Mouse (Mus musculus) liver, embryonic 16.5 days (tissue): ENCODE measurements around the gene Anxa6. TPM values are rescaled to one million over a fixed set of nuclear protein-coding genes. Genes with fewer than 3 reads are reported as not detected.

ENCODE experiments used
- ATAC-seq: fragments of 200-750 bp; cut with Nextera tagmentation; 2 replicates; pipeline ENCODE4 v1.8.0; 2017; ENCODE audit warnings: low read depth, mild to moderate bottlenecking, moderate number of reproducible peaks, moderate library complexity
- H3K27ac ChIP-seq: fragments of 300-500 bp; sonication (generic); 2 replicates; pipeline ENCODE4 v1.5.1; 2014; ENCODE audit warnings: mild to moderate bottlenecking, low read length
- H3K27me3 ChIP-seq: fragments of 300-500 bp; sonication (generic); 2 replicates; pipeline ENCODE4 v1.6.1; 2014; ENCODE audit warnings: low read depth, low read length, mixed read lengths; ENCODE audit not compliant: control insufficient read depth, insufficient read depth
- H3K36me3 ChIP-seq: fragments of 300-500 bp; sonication (generic); 2 replicates; pipeline ENCODE4 v1.6.1; 2014; ENCODE audit warnings: mild to moderate bottlenecking; ENCODE audit not compliant: control insufficient read depth, insufficient read depth
- H3K4me1 ChIP-seq: fragments of 300-500 bp; sonication (generic); 2 replicates; pipeline ENCODE4 v1.6.1; 2014; ENCODE audit warnings: low read depth, low read length, mixed read lengths; ENCODE audit not compliant: control insufficient read depth
- H3K4me2 ChIP-seq: fragments of 300-500 bp; sonication (generic); 2 replicates; pipeline ENCODE4 v1.6.1; 2014; ENCODE audit warnings: low read depth, low read length, mixed read lengths
- H3K4me3 ChIP-seq: fragments of 300-500 bp; sonication (generic); 2 replicates; pipeline ENCODE4 v1.5.1; 2014; ENCODE audit warnings: low read depth, mild to moderate bottlenecking, low read length
- H3K9ac ChIP-seq: fragments of 300-500 bp; sonication (generic); 2 replicates; pipeline ENCODE4 v1.6.1; 2014; ENCODE audit warnings: low read depth, low read length
- H3K9me3 ChIP-seq: fragments of 300-500 bp; sonication (generic); replicated peaks from 2 replicates; pipeline ENCODE4 v1.6.1; 2016; ENCODE audit warnings: low read length; ENCODE audit not compliant: control insufficient read depth
- WGBS: fragments of 180-500 bp; shearing (Covaris S2); extraction: QIAGEN DNeasy Blood & Tissue Kit; methylation state at CpG from one replicate; pipeline ENCODE4 v1.1.7; 2014; ENCODE audit not compliant: insufficient replicate concordance; 5-methylcytosine and 5-hydroxymethylcytosine counted together
- polyA plus RNA-seq: library from polyadenylated mRNA; unstranded; fragments of >200 nt; fragmentation: Nextera tagmentation; extraction: Ambion mirVana; gene quantifications from 2 replicates; pipeline ENCODE4 v1.2.1, GENCODE M21; 2015

The Anxa6 gene
- polyA plus RNA-seq, 1 experiment from 2014 or later: 66.1 TPM

- Histone ChIP-seq H3K9me3 (no peaks in the 10 kb centered on the region), H3K27me3 (no peaks in the 10 kb centered on the region), H3K36me3 (peaks cover 3% of the 10 kb centered on the region), H3K4me3 (no peak overlapping the region), H3K4me1 (peaks cover 7% of the 10 kb centered on the region), H3K27ac (no peak overlapping the region), H3K4me2 (no peak overlapping the region), H3K9ac (no peak overlapping the region)
- 74% methylated on average over 3 of the region's 3 CpGs for whole genome bisulfite sequencing
- no peak for ATAC-seq
Measured at GRCm38 (mm10) chr11:55015264-55015663, 18.0 kb downstream of the Anxa6 start.

- H3K27ac ChIP-seq: no peak overlapping the region
Measured at GRCm38 (mm10) chr11:55013802-55014201, 19.4 kb downstream of the Anxa6 start.

DNA sequence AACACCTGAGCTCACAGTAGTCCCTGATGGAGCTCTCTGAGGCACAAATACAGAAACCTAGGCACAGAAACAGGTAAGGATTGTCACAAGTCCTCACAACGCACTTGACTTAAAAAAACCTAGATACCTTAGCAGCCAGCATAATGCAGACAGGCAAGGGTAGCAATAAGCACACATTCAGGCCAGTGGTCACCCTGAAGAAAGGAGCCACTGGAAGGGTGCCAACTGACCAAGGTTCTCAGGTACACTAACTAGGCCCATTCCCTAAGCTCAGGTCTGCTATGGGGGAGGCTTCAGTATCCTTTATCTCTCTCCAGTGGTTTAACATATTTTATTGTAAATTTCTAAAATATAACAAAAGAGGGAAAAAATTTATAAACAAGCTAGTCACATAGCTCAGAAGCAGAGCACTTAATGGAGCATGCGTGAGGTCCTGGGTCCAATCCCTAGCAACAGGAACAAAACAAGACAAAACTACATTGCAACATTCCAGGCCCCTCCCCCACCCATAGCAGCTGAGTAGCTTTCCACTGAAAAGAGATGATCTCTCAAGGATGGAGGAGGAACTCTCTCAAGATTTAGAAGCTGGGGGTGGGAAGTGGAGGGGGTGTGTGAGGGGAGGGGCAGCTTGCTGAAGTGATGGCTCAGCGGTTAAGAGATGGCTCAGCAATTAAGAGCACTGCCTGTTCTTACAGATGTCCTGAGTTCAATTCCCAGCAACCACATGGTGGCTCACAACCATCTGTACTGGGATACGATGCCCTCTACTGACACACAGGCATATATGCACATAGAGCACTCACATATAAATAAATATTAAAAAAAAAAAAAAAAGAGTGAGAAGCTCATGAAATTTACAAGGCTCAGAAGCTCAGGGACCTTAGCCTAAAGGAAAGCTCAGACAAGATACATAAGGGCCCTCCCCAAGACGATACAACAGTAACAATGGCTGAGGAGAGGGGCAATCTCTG lies 20.4 kb downstream of the Anxa6 start:
- ATAC-seq: 0 out of 2 replicates have a peak, but pooled peaks have one; percentile 33
- 64% methylated on average over 5 of the region's 5 CpGs for WGBS

More at GRCm38 (mm10) chr11:55013802-55014201, 19.4 kb downstream of the Anxa6 start:
- H3K4me3 ChIP-seq: no peak overlapping the region
- 55% methylated on average over 6 of the region's 6 CpGs for WGBS
- H3K27me3 ChIP-seq: no peaks in the 10 kb centered on the region
- H3K9me3 ChIP-seq: no peaks in the 10 kb centered on the region
- peaks cover 7% of the 10 kb centered on the region for H3K4me1 ChIP-seq
- H3K4me2 ChIP-seq: no peak overlapping the region
- no peak overlapping the region for H3K9ac ChIP-seq
- peaks cover 4% of the 10 kb centered on the region for H3K36me3 ChIP-seq
- peak; percentile 76 for ATAC-seq

DNA sequence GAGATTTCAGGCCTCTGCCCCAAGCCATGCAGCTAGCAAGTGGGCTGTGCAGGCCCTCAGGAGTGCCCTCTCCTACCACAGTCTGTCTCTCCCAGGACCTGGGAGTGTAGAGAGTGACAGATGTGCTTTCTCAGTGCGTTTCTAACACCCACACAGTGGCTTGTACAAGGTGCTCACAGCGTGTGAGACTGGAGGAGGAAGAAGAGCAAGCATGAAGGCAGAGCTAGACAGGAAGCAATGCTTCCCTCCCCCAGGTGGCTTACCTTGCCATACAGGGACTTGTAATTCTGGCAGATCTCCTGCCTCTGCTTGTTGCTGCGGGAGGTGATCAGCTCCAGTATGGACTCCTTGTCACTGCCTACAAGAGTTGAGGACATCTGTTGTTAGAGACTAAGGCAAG lies 21.8 kb downstream of the Anxa6 start:
- Histone ChIP-seq H3K9ac (no peak overlapping the region), H3K4me3 (no peak overlapping the region), H3K36me3 (peaks cover 8% of the 10 kb centered on the region), H3K9me3 (no peaks in the 10 kb centered on the region), H3K27me3 (no peaks in the 10 kb centered on the region), H3K27ac (no peak overlapping the region), H3K4me2 (no peak overlapping the region), H3K4me1 (peaks cover 7% of the 10 kb centered on the region)
- ATAC-seq: no peak
- 60% methylated on average over 3 of the region's 3 CpGs for WGBS

More for the DNA sequence above, 20.4 kb downstream of the Anxa6 start:
- Histone ChIP-seq H3K27ac (peak overlapping the region; percentile 9; the same call in 1 of the 2 replicates), H3K4me3 (no peak overlapping the region), H3K27me3 (no peaks in the 10 kb centered on the region), H3K9ac (no peak overlapping the region), H3K9me3 (no peaks in the 10 kb centered on the region), H3K36me3 (peaks cover 2% of the 10 kb centered on the region; the same call in 1 of the 2 replicates), H3K4me1 (peaks cover 7% of the 10 kb centered on the region), H3K4me2 (no peak overlapping the region)

GRCm38 (mm10) chr11:55008230-55008629 lies 25.0 kb downstream of the Anxa6 start:
- H3K27me3 ChIP-seq: no peaks in the 10 kb centered on the region
- no peak for ATAC-seq
- no peak overlapping the region for H3K4me3 ChIP-seq
- 19% methylated on average over 6 of the region's 6 CpGs for WGBS
- H3K4me2 ChIP-seq: no peak overlapping the region
- no peak overlapping the region for H3K27ac ChIP-seq
- H3K36me3 ChIP-seq: peaks cover 8% of the 10 kb centered on the region
- no peaks in the 10 kb centered on the region; the same call in 1 of the 2 replicates for H3K4me1 ChIP-seq
- no peaks in the 10 kb centered on the region for H3K9me3 ChIP-seq
- no peak overlapping the region for H3K9ac ChIP-seq

- no peak overlapping the region for H3K27ac ChIP-seq
- H3K4me1 ChIP-seq: no peaks in the 10 kb centered on the region; the same call in 1 of the 2 replicates
- H3K36me3 ChIP-seq: peaks cover 18% of the 10 kb centered on the region
- no peak overlapping the region for H3K4me3 ChIP-seq
- no peak overlapping the region for H3K4me2 ChIP-seq
- H3K27me3 ChIP-seq: no peaks in the 10 kb centered on the region
- 63% methylated on average over 5 of the region's 5 CpGs for WGBS
- no peaks in the 10 kb centered on the region for H3K9me3 ChIP-seq
- no peak for ATAC-seq
- H3K9ac ChIP-seq: no peak overlapping the region
Measured at GRCm38 (mm10) chr11:55005684-55006083, 27.6 kb downstream of the Anxa6 start.

DNA sequence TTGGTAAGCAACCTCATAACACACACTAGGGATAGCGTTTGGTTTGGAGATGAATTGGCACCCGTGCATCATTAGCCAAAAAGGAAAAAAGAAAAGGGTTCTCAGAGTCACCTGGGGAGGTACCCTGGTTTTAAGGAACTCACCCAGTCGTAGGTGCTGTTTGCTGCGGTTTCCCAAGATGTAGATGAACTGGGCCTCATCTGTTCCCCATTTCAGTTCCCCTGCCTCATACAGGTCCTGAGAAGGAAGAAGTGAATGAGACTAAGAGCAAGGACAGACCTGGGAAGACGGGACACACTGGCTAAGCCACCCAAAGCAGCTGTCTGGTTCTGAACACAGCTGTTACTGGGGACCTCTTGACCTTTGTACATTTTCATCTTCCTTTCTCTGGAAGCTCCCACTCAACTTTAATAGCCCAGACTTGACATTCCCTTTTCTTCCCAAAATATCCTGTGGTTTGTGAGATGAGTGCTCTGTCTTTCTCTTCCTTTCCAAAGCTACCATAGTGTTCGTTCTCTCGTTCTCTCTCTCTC lies 28.2 kb downstream of the Anxa6 start:
- H3K9me3 ChIP-seq: no peaks in the 10 kb centered on the region
- H3K36me3 ChIP-seq: peaks cover 17% of the 10 kb centered on the region

GRCm38 (mm10) chr11:54998708-54999107 lies 34.5 kb downstream of the Anxa6 start:
- Histone ChIP-seq H3K4me2 (no peak overlapping the region), H3K4me1 (no peaks in the 10 kb centered on the region), H3K9ac (no peak overlapping the region), H3K9me3 (no peaks in the 10 kb centered on the region), H3K4me3 (no peak overlapping the region), H3K36me3 (peaks cover 11% of the 10 kb centered on the region), H3K27ac (no peak overlapping the region), H3K27me3 (no peaks in the 10 kb centered on the region)
- WGBS: 52% methylated on average over 2 of the region's 2 CpGs
- no peak for ATAC-seq

More for the DNA sequence above, 28.2 kb downstream of the Anxa6 start:
- Histone ChIP-seq H3K27ac (no peak overlapping the region), H3K4me2 (no peak overlapping the region), H3K27me3 (no peaks in the 10 kb centered on the region), H3K9ac (no peak overlapping the region), H3K4me3 (no peak overlapping the region), H3K4me1 (no peaks in the 10 kb centered on the region; the same call in 1 of the 2 replicates)
- 54% methylated on average over 7 of the region's 7 CpGs for WGBS
- no peak for ATAC-seq

- H3K36me3 ChIP-seq: peaks cover 11% of the 10 kb centered on the region
- H3K27ac ChIP-seq: no peak overlapping the region
- no peak overlapping the region for H3K9ac ChIP-seq
- no peaks in the 10 kb centered on the region for H3K9me3 ChIP-seq
- H3K4me1 ChIP-seq: no peaks in the 10 kb centered on the region
- H3K27me3 ChIP-seq: no peaks in the 10 kb centered on the region
- 5% methylated on average over 12 of the region's 12 CpGs for WGBS
- no peak overlapping the region for H3K4me2 ChIP-seq
- peak; percentile 41; the same call in 1 of the 2 replicates for ATAC-seq
- no peak overlapping the region for H3K4me3 ChIP-seq
Measured at GRCm38 (mm10) chr11:54998284-54998683, 35.0 kb downstream of the Anxa6 start.
